Mouse (Mus musculus): Measurements from ENCODE around the gene Atmin.

GRCm38 (mm10) chr8:116934976-116935375 lies 8.2 kb upstream of the Atmin start:
- TF ChIP-seq EP300 (IDR thresholded peaks at IDR 0.05; ENCODE audit: low read depth): no peak
- no peak for TF ChIP-seq CTCF (IDR thresholded peaks at IDR 0.05; ENCODE audit: low read depth)

Measured in liver, embryonic 14.5 days (tissue).